Mouse (Mus musculus) kidney, postnatal 14 days (tissue): ENCODE data around the gene Psmc3.

Experiments
- DNase-seq: peaks from one replicate; pipeline ENCODE4 v3.0.0; 2022; ENCODE audit warnings: mixed read lengths

Psmc3 gene

GRCm38 (mm10) chr2:91053181-91053933 lies 452 bp upstream of the Psmc3 start:
- no peak for DNase-seq

- DNase-seq: no peak
Measured at GRCm38 (mm10) chr2:91058435-91058834, 4.6 kb downstream of the Psmc3 start.

GRCm38 (mm10) chr2:91059376-91059775 lies 5.6 kb downstream of the Psmc3 start:
- DNase-seq: no peak

- peak; percentile 46 for DNase-seq
Measured at GRCm38 (mm10) chr2:91060544-91061355, 6.9 kb downstream of the Psmc3 start.

GRCm38 (mm10) chr2:91061849-91062481 lies 8.2 kb downstream of the Psmc3 start:
- DNase-seq: peak; percentile 83

GRCm38 (mm10) chr2:91062779-91063606 lies 9.2 kb downstream of the Psmc3 start:
- no peak for DNase-seq

GRCm38 (mm10) chr2:91064211-91064610 lies 10.4 kb downstream of the Psmc3 start:
- no peak for DNase-seq

GRCm38 (mm10) chr2:91065544-91065943 lies 11.7 kb downstream of the Psmc3 start:
- DNase-seq: peak; percentile 55

GRCm38 (mm10) chr2:91066455-91066854 lies 12.6 kb downstream of the Psmc3 start:
- DNase-seq: no peak

- peak; percentile 44 for DNase-seq
Measured at GRCm38 (mm10) chr2:91068162-91068871, 14.5 kb downstream of the Psmc3 start.

- DNase-seq: no peak
Measured at GRCm38 (mm10) chr2:91068872-91069165, 15.0 kb downstream of the Psmc3 start.

GRCm38 (mm10) chr2:91069306-91070000 lies 15.6 kb downstream of the Psmc3 start:
- DNase-seq: peak; percentile 47

- DNase-seq: peak; percentile 97
Measured at GRCm38 (mm10) chr2:91070076-91070800, 16.4 kb downstream of the Psmc3 start, which contains the start of gene Slc39a13. Gene Slc39a13, minus strand, starts transcription at chr2:91070417.

GRCm38 (mm10) chr2:91071059-91071458 lies 17.2 kb downstream of the Psmc3 start:
- DNase-seq: no peak

- DNase-seq: peak; percentile 43
Measured at GRCm38 (mm10) chr2:91072092-91072491, 18.3 kb downstream of the Psmc3 start.

GRCm38 (mm10) chr2:91077957-91078313 lies 24.1 kb downstream of the Psmc3 start:
- DNase-seq: no peak

- DNase-seq: no peak
Measured at GRCm38 (mm10) chr2:91078314-91079025, 24.7 kb downstream of the Psmc3 start.

- DNase-seq: no peak
Measured at GRCm38 (mm10) chr2:91079026-91079384, 25.2 kb downstream of the Psmc3 start.

GRCm38 (mm10) chr2:91080784-91081513 lies 27.1 kb downstream of the Psmc3 start:
- no peak for DNase-seq
